Mouse (Mus musculus) neural tube, embryonic 15.5 days (tissue): ENCODE results near the gene Klf1. TPM values are rescaled to one million over a fixed set of nuclear protein-coding genes. Genes with fewer than 3 reads are reported as not detected.
A peak's percentile ranks its signal among the peaks of the same experiment; 100 is the strongest.

Source experiments
- ATAC-seq: fragments of 200-750 bp; cut with Nextera tagmentation; 2 replicates; pipeline ENCODE4 v1.8.0; 2017; ENCODE audit warnings: mild to moderate bottlenecking, moderate TSS enrichment, moderate library complexity; ENCODE audit not compliant: low FRiP score
- H3K27ac ChIP-seq: fragments of 300-500 bp; sonication (generic); replicated peaks from 2 replicates; pipeline ENCODE4 v1.5.1; 2015; ENCODE audit warnings: mild to moderate bottlenecking, inconsistent platforms
- H3K27me3 ChIP-seq: fragments of 300-500 bp; sonication (generic); replicated peaks from 2 replicates; pipeline ENCODE4 v1.6.1; 2015; ENCODE audit warnings: inconsistent platforms
- H3K36me3 ChIP-seq: fragments of 300-500 bp; sonication (generic); 2 replicates; pipeline ENCODE4 v1.6.1; 2015; ENCODE audit warnings: inconsistent platforms
- H3K4me1 ChIP-seq: fragments of 300-500 bp; sonication (generic); 2 replicates; pipeline ENCODE4 v1.6.1; 2015; ENCODE audit warnings: inconsistent platforms
- H3K4me2 ChIP-seq: fragments of 300-500 bp; sonication (generic); 2 replicates; pipeline ENCODE4 v1.6.1; 2015; ENCODE audit warnings: inconsistent platforms, mild to moderate bottlenecking, moderate library complexity
- H3K4me3 ChIP-seq: fragments of 300-500 bp; sonication (generic); replicated peaks from 2 replicates; pipeline ENCODE4 v1.5.1; 2015; ENCODE audit warnings: mild to moderate bottlenecking, inconsistent platforms
- H3K9ac ChIP-seq: fragments of 300-500 bp; sonication (generic); replicated peaks from 2 replicates; pipeline ENCODE4 v1.6.1; 2015; ENCODE audit warnings: mild to moderate bottlenecking, inconsistent platforms
- H3K9me3 ChIP-seq: fragments of 300-500 bp; sonication (generic); replicated peaks from 2 replicates; pipeline ENCODE4 v1.6.1; 2016; ENCODE audit warnings: inconsistent platforms
- WGBS: fragments of 180-500 bp; shearing (Covaris S2); methylation state at CpG from one replicate; pipeline ENCODE4 v1.1.7; 2015; ENCODE audit warnings: mixed read lengths; 5-methylcytosine and 5-hydroxymethylcytosine counted together
- polyA plus RNA-seq: library from polyadenylated mRNA; unstranded; fragments of >200 nt; fragmentation: Nextera tagmentation; extraction: Ambion mirVana; gene quantifications from 2 replicates; pipeline ENCODE4 v1.2.1, GENCODE M21; 2015

Klf1 gene
- polyA plus RNA-seq, 1 experiment from 2014 or later, result 0.49 TPM

- Histone ChIP-seq H3K4me2 (no peak overlapping the region), H3K27me3 (peaks cover 19% of the 10 kb centered on the region), H3K9ac (no peak overlapping the region), H3K27ac (no peak overlapping the region), H3K36me3 (peaks cover 90% of the 10 kb centered on the region), H3K4me1 (no peaks in the 10 kb centered on the region), H3K9me3 (no peaks in the 10 kb centered on the region), H3K4me3 (no peak overlapping the region)
- no peak for ATAC-seq
- 89% methylated on average over 2 of the region's 2 CpGs for WGBS
Observed at GRCm38 (mm10) chr8:84921596-84921995, 19.9 kb downstream of the Klf1 start.

- H3K4me1 ChIP-seq, result peaks cover 14% of the 10 kb centered on the region
- H3K27me3 ChIP-seq, result 0 out of 2 replicates have a peak, but pooled peaks cover 10% of the 10 kb centered on the region
- H3K9me3 ChIP-seq, result no peaks in the 10 kb centered on the region
- H3K4me2 ChIP-seq, result no peak overlapping the region
- WGBS, result 65% methylated on average over 7 of the region's 7 CpGs
- H3K36me3 ChIP-seq, result peaks cover 74% of the 10 kb centered on the region
- no peak overlapping the region for H3K4me3 ChIP-seq
- no peak overlapping the region for H3K9ac ChIP-seq
- H3K27ac ChIP-seq, result no peak overlapping the region
- ATAC-seq, result no peak
Observed at GRCm38 (mm10) chr8:84925557-84925956, 23.8 kb downstream of the Klf1 start.

DNA sequence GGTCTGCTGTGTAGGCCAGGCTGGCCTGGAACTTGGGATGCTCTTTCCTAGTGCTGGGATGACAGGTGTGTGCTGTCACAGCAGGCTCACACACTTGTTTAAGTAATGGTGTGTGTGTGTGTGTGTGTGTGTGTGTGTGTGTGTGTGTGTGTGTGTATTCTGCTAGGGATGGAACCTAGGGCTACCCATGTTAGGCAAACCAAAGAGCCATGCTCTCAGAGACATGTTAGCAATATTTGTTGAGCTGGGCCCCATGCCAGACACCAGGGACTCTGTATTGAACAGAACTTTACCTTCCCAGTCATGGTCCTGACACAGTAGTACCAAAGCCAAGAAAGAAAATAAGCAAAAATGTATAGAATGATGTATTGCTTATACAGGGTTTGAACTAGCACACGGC lies 25.8 kb downstream of the Klf1 start:
- H3K36me3 ChIP-seq, result peaks cover 68% of the 10 kb centered on the region
- H3K27ac ChIP-seq, result no peak overlapping the region
- peaks cover 14% of the 10 kb centered on the region for H3K4me1 ChIP-seq
- no peak for ATAC-seq
- H3K9ac ChIP-seq, result no peak overlapping the region
- no peaks in the 10 kb centered on the region for H3K9me3 ChIP-seq
- no peak overlapping the region for H3K4me3 ChIP-seq
- 0 out of 2 replicates have a peak, but pooled peaks cover 10% of the 10 kb centered on the region for H3K27me3 ChIP-seq
- H3K4me2 ChIP-seq, result no peak overlapping the region
- WGBS, result 78% methylated on average over 1 of the region's 1 CpGs

DNA sequence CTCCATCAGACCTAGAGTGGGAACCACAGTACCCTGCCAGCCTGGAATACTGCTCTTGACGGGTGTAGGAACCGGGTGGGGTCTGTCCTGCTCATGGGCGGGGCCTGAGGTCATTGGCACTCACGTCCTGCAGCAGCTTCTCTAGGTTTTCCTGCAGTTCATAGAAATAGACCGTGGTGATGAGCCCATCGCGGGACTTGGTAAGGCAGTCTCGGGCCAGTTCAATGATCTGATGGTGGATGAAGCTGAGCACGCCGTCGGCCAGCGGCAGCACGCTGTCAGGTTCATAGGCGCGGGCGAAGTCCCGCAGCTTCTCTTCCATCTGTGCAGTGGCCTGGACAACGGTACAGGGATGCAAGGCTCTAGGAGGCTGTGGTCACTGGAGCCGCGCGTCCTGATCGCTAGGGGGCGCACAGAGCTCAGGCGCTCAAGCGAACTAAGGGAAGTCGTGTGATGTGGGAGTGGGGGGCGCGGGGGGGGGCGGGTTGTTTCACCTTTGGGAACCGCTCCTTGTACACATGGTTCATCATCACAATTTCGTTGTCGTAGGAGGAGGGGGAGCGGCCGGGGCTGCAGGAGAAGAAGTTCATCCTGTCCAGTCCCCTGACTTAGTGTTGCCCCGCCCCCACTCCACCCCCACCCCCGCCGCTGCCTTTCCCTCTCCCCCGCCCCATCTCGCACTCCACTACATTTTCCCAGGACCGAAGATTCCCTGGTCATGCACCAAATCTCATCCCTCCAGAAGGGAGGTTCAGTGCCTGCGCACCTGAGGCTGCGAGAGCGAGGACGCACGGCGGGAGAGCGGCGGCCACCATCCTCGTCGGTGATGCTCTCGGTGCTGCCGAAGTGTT lies 27.0 kb downstream of the Klf1 start:
- Histone ChIP-seq H3K9me3 (no peaks in the 10 kb centered on the region), H3K9ac (0 out of 2 replicates have a peak overlapping the region, but pooled peaks have one; percentile 1), H3K4me2 (peak overlapping the region; percentile 53), H3K4me3 (peak overlapping the region; percentile 25), H3K27ac (no peak overlapping the region), H3K36me3 (peaks cover 64% of the 10 kb centered on the region), H3K27me3 (0 out of 2 replicates have a peak, but pooled peaks cover 10% of the 10 kb centered on the region), H3K4me1 (peaks cover 16% of the 10 kb centered on the region)
- WGBS, result 4% methylated on average over 49 of the region's 52 CpGs
- ATAC-seq, result peak; percentile 76

GRCm38 (mm10) chr8:84930582-84930981 lies 28.9 kb downstream of the Klf1 start:
- H3K36me3 ChIP-seq, result peaks cover 48% of the 10 kb centered on the region
- no peak overlapping the region for H3K27ac ChIP-seq
- H3K27me3 ChIP-seq, result 0 out of 2 replicates have a peak, but pooled peaks cover 10% of the 10 kb centered on the region
- no peak for ATAC-seq
- 92% methylated on average over 13 of the region's 13 CpGs for WGBS
- H3K4me2 ChIP-seq, result no peak overlapping the region
- peaks cover 35% of the 10 kb centered on the region for H3K4me1 ChIP-seq
- H3K9me3 ChIP-seq, result no peaks in the 10 kb centered on the region
- no peak overlapping the region for H3K9ac ChIP-seq
- no peak overlapping the region for H3K4me3 ChIP-seq

GRCm38 (mm10) chr8:84933767-84934559 lies 32.2 kb downstream of the Klf1 start:
- Histone ChIP-seq H3K4me3 (peak overlapping the region; percentile 85), H3K9ac (0 out of 2 replicates have a peak overlapping the region, but pooled peaks have one; percentile 14), H3K9me3 (no peaks in the 10 kb centered on the region), H3K27ac (peak overlapping the region; percentile 96; the same call in 1 of the 2 replicates), H3K4me2 (peak overlapping the region; percentile 90), H3K4me1 (peaks cover 41% of the 10 kb centered on the region), H3K36me3 (peaks cover 23% of the 10 kb centered on the region), H3K27me3 (0 out of 2 replicates have a peak, but pooled peaks cover 13% of the 10 kb centered on the region)
- no peak for ATAC-seq
- WGBS, result 83% methylated on average over 16 of the region's 16 CpGs

GRCm38 (mm10) chr8:84934860-84935259 lies 33.1 kb downstream of the Klf1 start:
- under 1% methylated on average over 15 of the region's 15 CpGs for WGBS
- ATAC-seq, result peak; percentile 62
- peak overlapping the region; percentile 90 for H3K4me2 ChIP-seq
- H3K9ac ChIP-seq, result peak overlapping the region; percentile 99
- peaks cover 23% of the 10 kb centered on the region for H3K36me3 ChIP-seq
- peaks cover 34% of the 10 kb centered on the region for H3K4me1 ChIP-seq
- H3K27ac ChIP-seq, result peak overlapping the region; percentile 96
- H3K4me3 ChIP-seq, result peak overlapping the region; percentile 85
- H3K27me3 ChIP-seq, result 0 out of 2 replicates have a peak, but pooled peaks cover 13% of the 10 kb centered on the region
- H3K9me3 ChIP-seq, result no peaks in the 10 kb centered on the region

GRCm38 (mm10) chr8:84935489-84935888 lies 33.8 kb downstream of the Klf1 start:
- 5% methylated on average over 14 of the region's 14 CpGs for WGBS
- H3K4me2 ChIP-seq, result peak overlapping the region; percentile 90
- H3K9ac ChIP-seq, result peak overlapping the region; percentile 99
- peak overlapping the region; percentile 96 for H3K27ac ChIP-seq
- peaks cover 34% of the 10 kb centered on the region for H3K4me1 ChIP-seq
- peaks cover 17% of the 10 kb centered on the region for H3K36me3 ChIP-seq
- H3K9me3 ChIP-seq, result no peaks in the 10 kb centered on the region
- H3K4me3 ChIP-seq, result peak overlapping the region; percentile 85
- peak; percentile 34 for ATAC-seq
- H3K27me3 ChIP-seq, result 0 out of 2 replicates have a peak, but pooled peaks cover 7% of the 10 kb centered on the region

GRCm38 (mm10) chr8:84936041-84936961 lies 34.6 kb downstream of the Klf1 start:
- ATAC-seq, result peak; percentile 63
- peak overlapping the region; percentile 96 for H3K27ac ChIP-seq
- H3K9me3 ChIP-seq, result no peaks in the 10 kb centered on the region
- H3K27me3 ChIP-seq, result 0 out of 2 replicates have a peak, but pooled peaks cover 4% of the 10 kb centered on the region
- peak overlapping the region; percentile 99 for H3K9ac ChIP-seq
- WGBS, result 12% methylated on average over 23 of the region's 23 CpGs
- peak overlapping the region; percentile 85 for H3K4me3 ChIP-seq
- H3K4me2 ChIP-seq, result peak overlapping the region; percentile 90
- peaks cover 13% of the 10 kb centered on the region; the same call in 1 of the 2 replicates for H3K36me3 ChIP-seq
- peaks cover 34% of the 10 kb centered on the region for H3K4me1 ChIP-seq

GRCm38 (mm10) chr8:84936962-84937546 lies 35.3 kb downstream of the Klf1 start, which contains the start of gene Mast1:
Gene Mast1, minus strand, starts transcription at chr8:84937359.
- Histone ChIP-seq H3K27ac (peak within 1 kb of the TSS; percentile 96), H3K36me3 (peaks cover 8% of the 10 kb centered on the region; the same call in 1 of the 2 replicates), H3K4me1 (peaks cover 34% of the 10 kb centered on the region), H3K9me3 (no peaks in the 10 kb centered on the region), H3K4me3 (peak within 1 kb of the TSS; percentile 85), H3K27me3 (0 out of 2 replicates have a peak, but pooled peaks cover 4% of the 10 kb centered on the region), H3K4me2 (peak within 1 kb of the TSS; percentile 90), H3K9ac (peak within 1 kb of the TSS; percentile 99)
- ATAC-seq, result peak; percentile 68
- WGBS, result 3% methylated on average over 46 of the region's 50 CpGs
